Mouse (Mus musculus) thymus, adult 18-20 months (tissue): Measurements from ENCODE around the gene Fam210b.
A peak's percentile ranks its signal among the peaks of the same experiment; 100 is the strongest.
"Not testable (repeated sequence)": the region's sequence is repeated elsewhere in the genome, so short reads cannot be mapped to it uniquely, and the experiment has no call there.

ENCODE experiments used
- DNase-seq, 2 experiments: peaks; one replicate each; pipeline ENCODE4 v3.0.0; 2022; ENCODE audit warnings: mixed read lengths in 2 of 2

The Fam210b gene

DNA sequence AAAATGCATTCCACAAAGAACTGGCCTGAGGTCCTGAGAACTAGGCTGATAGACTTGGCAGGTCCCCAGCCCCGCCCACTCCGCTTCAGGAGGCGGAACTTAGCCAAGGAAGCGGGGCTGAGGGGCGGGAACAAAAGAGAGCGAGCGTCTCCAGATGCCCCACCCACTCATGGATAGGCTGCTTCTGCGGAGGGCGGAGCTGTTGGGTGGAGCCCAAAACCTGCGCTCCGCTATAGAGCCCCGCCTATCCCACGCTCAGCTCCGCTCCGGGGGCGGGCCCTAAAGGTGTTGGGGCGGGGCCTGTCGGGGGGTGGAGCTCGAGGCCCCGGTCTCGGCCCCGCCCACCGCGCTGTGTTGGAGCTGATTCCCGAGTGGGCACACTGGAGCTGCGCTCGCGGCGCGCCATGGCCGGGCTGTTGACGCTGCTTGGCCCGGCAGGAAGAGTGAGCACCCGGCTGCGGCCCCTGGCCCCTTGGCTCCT, at the start of gene Fam210b:
Gene Fam210b, plus strand, starts transcription at position 308 of the 481 bp plus-strand sequence.
- DNase-seq: peak; percentile 89 to 91

DNA sequence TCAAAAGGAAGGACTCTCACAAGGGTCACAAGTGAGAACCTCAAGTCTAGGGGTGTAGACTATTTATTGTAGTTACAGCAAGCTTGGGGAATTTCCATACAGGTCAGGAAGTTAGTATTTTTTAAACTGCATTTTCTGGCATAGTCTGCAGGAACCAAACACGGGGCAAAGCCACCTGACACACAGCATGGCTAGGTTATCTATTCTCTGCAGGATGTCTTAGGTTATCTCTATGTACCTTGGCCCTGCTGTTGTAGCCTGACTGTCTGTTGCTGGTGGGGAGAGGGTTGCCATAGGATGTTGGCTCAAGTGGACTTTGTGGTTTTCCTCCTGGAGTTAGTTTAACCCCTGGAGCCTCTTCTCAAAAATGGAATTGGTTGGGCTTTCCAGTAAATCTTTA, 47.3 kb upstream of the Fam210b start:
- DNase-seq: no peak

DNA sequence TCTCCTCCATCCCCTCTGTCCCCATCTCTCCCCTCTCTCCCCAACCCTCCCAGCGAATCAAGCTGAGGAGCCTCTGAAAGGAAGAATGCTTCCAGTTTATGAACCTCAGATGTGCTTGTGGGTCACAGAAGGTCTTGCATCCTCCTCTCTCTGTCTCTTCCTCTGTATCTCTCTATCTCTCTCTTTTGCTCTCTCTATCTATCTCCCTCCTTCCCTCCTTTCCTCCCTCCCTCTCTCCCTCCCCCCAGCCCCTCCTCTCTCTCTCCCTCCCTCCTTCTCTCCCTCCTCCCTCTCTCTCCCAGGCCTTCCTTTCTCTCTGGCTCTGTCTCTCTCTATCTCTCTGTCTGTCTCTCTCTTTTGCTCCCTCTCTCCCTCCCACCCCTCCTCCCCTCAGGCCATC, 46.8 kb upstream of the Fam210b start:
- no peak for DNase-seq

DNA sequence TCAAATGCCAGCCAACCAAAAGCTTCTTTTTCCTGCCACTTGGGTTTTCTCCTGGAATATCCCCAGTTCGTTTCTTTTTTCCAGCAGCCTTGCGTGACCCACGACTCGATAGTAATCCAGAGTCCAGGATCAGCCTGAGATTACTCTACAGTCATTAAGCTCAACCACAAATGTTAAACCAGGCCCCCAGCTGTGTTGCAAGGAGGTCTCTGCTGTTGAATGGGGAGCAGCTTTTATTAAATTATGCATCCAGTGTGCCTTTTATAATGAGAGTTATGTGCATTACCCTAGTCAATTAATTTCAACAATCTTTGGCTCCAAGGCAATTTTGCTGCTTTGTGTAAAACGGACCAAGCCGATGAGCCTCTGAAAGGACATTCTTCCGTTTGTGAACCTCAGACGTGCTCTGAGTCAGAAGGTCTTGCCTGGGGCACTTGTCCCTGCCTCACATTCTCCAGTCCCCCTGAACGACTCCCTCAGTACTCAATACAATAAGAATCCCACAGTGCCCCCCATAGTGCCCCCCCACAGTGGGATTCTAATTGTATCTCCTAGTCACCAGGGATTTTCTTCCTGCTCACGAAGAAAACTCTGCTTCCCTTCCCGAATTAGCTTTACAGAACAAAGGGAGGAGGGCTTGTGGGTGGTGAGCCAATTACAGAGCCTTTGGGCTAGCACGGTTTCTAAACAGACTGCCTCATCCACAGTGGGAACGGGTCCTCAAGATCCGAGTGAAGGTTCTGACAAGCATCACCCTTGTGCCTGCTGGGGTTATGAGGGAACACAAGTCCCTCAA, 46.0 kb upstream of the Fam210b start:
- no peak for DNase-seq

DNA sequence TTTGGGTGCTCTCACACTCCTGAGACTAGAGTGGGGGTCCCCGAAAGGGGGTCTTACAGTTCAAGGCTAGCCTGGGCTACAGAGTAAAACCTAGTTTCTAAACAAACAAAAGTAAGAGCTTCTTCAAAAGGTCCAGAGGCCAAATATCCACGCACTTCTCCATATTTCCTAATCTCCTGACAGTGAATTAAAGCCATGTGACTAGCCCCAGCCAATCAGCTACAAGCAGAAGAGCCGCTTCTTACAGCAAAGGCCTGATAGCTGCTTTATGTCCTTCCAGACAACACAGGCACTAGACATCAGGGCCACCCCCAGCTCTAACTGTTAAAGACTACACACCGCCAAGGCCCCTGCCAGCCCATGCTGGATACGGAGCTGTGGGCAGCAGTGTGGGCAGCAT, 43.0 kb upstream of the Fam210b start:
- DNase-seq: no peak

DNA sequence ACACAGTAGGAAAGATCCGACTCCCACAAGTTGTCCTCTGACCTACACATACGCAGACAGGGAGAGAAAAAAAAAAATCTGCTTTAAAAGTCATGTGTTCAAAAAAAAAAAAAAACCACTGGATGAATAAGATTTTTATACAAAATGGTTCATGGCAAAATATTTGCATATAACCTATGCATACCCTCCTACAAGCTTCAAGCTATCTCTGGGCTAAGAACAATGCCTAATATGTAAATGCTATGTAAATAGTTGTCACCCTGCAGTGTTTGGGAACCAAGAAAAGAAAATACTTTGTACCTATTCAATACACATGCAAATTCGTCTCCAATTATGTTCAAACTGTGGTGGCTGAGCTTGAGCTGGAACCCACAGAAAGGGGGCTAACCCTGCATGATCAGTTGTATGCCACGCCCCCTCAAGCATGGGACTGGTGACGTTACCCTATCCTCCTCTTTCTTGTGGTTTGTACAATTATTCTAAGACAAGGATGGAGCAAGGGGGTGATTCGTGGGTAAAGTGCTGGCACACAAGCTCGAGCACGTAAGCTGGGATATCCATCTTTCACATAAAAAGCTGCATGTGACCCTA, 41.2 kb upstream of the Fam210b start:
- DNase-seq: no peak

DNA sequence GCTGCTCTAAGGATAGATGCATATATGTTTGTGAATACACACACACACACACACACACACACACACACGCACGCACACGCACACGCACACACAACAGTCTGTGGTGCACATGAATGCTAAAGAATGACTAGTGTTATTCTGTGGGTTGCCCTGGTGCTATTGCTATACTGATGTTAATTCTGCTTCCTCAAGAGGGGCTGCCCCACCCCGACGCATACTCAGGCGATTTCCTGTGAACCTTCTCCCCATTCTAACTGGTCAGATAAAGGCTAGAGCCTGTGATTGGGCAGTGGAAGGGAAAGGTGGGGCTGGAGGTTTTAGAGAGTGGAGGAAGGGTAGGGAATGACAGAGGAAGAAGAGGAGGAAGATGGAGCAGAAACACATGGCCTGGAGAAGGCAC, 39.8 kb upstream of the Fam210b start:
- DNase-seq: not testable (repeated sequence)

DNA sequence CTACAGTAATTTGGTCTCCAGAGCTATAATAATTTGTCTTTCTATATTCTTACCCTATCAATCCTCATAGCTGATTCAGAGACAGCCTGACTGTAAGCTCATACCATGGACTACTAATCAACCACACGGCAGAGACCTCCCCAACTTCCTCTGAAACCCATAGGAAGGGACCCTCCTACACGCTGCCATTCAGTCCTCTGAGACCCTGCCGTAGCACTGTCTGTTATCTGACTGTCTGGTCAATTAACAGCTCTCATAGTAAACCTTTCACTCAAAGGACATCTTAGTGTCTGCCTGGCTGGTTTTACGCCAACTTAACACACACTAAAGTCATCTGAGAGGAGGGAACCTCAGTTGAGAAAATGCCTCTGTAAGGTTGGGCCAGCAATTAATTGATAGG, 38.8 kb upstream of the Fam210b start:
- DNase-seq: no peak

DNA sequence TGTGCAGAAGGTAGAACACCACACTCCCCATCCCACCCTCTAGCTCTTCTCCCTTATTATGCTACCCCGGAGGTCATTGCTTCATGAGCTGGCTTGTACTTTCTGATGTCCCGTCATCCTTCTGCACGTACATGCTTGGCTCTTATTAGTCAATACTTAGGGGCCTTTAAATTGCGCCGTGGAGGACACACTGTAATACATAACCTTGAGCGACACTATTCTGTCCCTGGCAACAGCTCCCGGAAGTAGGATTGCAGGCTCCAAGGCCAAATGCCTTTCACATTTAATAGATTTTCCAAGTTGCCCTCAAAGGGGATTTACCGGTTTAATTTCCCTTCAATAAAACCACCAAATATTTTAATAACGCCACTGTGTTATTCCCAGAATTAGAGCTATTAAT, 33.6 kb upstream of the Fam210b start:
- no peak for DNase-seq

DNA sequence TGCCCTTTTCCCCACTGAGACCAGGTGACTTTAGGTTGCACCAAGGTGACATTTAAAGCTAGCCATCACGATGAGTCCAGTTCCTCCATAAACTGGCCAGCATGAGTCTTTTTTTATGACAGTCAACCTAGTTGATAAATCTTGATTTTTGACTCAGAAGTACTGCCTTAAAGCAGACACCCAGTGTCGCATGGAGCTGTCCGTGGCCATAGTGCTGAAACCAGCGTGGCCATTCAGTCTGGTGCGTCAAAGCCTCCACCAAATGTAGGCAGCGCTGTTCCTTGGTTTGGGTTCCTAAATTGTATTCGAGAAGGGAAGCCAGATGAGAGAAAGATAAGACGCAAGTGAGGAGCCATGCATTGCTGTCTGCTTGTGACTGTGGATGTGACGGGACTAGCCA, 24.5 kb upstream of the Fam210b start:
- DNase-seq: no peak

DNA sequence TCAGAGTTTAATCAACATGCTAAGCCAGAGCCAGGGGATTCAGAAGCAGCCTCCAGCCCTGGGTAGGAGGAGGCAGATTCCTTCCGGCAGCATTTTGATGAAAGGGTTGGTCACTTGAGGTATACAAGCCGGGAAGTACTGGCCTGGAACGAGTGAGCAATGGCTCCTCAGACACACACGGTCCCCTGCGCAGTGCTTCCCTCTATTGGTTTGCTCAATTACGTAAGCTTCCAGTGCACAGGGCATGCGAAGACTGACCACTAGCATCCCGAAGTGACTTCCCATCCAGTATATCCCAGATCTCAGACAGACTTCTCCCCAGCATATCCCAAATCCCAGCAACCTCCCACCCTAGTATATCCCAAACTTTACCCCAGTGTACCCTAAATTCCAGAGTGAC, 17.1 kb upstream of the Fam210b start:
- no peak for DNase-seq

DNA sequence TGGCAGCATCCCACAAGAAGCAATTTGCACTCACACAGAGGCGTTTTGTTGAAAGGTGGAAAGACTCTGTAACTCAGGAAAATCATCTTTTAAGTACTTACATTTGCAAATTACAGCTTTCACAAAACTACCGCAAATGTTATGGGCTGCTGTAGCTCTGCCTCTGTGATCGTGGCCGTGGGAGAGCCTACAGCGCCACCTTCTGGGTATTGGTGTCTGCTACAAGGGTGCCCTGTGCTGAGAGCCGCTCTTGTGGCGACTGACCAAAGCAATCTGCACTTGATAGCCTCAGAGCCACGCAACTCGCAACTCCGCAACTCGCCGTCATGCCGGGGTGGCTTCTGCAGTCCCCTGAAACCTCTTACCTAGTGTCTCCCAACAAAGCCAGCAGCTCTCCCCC, 16.2 kb upstream of the Fam210b start:
- DNase-seq: no peak

DNA sequence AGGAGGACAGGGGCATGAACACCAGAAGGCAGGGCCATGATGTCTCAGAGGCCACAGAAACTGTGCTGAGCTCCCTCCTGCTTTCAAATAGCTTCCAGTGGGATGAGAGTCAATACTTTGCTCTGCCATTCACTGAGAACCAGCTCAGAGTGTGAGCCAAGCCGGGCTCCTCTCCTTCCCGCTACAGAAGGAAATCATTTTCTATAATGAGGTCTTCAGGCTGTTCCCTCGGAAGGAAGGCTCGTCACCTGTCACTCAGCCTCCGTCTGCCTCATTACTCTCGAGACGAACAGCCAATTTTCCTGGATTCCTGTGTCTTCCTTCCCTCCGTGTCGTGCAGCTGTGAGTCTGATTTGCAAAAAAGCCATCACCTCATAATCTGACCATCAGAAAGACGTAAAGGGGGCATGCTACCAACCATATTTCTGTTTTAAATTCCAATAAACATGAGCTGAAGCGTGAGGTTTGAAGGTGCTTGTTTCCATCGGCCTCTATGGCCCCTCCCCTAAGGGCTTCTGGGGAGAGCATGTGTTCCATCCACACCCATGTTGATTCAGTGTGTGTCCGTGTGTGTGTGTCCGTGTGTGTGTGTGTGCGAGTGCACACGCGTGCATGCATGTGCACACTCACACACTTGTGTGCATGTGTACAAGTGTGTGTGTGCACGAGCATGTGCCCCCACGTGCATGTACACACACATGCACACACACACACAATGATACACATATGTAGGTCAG, 7.0 kb upstream of the Fam210b start:
- DNase-seq: no peak

DNA sequence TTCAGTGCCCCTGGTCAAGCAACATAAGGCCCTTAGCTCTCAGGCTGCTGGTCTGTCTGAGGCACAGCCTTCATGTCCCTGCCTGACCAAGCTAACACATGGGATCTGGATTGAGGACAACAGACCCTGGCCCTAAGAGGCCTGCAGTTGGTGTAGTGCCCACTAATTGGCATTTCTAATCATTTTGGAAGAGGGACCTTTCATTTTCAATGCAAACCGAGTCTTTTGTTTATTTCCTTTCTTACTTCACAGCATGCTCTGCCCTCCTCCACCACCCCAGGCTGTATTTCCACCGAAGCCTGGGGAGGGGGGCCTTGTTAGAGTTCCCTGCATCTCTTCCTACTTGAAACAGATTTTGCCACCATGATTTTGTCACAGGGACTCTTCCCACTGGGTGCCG, 4.4 kb upstream of the Fam210b start:
- DNase-seq: no peak

DNA sequence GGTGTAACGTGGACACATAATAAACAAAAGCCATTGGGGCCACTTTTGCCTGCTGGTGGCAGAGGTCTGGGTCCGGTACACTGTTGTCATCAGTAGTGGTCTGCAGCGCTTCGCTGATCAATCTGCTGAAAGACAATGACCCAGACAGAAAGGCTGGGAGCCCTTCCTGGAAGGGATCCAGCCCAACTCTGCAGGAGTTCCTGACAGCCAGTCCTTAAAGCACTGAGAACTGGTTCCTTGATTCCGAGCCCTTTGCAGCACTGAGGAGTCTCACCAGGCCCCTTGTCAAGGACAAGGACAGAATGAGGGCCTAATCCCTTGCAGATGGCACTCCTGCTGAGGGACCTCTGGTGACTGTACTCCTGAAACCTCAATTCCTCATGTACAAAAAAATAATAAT, 3.8 kb upstream of the Fam210b start:
- no peak for DNase-seq

DNA sequence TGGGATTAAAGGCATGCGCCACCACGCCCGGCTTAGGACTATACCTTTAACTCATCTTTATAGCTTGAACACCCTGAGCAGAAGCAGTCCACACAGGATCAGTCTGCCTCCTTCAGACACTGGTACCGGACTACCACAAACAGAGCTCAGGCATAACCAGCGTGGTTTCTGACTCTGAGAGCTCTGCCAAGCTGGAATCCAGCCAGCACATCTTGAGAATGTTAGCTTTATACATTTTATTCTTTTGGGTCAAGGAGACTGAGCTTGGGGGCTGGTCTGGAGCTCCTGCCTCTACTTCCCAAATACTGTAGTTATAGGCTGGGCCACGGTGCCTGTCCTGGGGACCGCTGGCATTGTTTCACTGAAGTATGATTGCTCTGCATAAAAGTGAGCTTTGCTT, 1.6 kb upstream of the Fam210b start:
- no peak for DNase-seq

DNA sequence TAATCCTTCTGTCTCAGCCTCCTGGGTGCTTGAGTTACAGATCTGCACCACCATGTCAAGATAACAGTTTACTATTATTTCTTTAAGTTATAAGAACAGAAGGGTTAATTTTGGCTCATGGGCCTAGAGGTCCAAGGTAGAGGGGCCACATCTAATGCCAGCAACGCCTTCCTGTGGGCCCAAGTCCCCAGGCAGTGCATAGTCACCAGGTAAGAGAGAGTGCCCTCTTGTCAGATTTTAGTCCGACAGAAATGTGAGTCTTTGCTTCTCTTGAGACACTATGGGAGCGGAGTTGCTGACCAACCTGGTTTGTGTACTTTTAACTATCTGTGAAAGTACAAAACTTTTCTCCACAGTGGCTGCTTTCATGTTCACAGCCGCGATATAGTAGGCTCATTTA, 696 bp upstream of the Fam210b start:
- DNase-seq: no peak

DNA sequence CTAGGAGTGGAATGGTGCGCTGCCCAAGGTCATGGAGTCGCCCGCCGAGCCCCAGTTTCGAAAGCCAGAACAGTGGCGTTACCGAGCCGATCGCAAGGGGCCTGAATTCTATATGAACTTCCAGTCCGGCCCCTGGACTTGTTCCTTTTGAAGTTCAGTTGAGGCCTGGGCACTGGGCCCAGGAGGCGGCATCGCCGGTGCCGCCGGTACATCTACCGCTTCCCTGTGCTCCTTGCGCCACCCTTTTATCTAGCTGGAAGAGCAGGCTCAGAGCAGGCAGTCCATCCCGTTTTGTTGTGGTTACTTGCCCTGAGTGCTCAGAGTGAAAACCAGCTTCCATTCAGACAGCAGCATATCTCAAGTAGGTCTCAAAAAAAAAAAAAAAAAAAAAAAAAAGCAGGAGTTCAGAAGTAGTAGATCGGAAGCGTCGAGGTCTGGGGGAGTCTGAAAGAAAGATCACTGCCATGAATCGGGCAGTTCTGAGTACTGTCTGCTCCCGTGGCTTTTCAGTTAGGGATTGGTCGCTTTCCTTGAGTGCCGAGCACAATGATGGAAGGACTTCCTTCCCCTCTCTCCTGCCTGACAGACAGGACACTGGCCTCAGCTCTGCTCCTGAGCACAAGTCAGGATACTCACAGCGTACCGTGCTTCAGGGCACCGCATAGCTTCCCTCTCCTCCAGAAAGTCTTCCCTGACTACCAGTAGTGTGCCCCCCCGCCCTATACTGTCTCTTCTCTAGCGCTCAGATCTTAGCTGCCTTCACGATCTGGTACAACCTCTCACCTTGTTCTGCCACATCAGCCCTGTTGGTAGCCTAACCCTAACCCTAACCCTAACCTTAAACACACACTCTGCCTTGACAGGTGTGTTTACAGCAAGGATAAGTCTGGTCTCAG, 917 bp downstream of the Fam210b start:
- no peak for DNase-seq

DNA sequence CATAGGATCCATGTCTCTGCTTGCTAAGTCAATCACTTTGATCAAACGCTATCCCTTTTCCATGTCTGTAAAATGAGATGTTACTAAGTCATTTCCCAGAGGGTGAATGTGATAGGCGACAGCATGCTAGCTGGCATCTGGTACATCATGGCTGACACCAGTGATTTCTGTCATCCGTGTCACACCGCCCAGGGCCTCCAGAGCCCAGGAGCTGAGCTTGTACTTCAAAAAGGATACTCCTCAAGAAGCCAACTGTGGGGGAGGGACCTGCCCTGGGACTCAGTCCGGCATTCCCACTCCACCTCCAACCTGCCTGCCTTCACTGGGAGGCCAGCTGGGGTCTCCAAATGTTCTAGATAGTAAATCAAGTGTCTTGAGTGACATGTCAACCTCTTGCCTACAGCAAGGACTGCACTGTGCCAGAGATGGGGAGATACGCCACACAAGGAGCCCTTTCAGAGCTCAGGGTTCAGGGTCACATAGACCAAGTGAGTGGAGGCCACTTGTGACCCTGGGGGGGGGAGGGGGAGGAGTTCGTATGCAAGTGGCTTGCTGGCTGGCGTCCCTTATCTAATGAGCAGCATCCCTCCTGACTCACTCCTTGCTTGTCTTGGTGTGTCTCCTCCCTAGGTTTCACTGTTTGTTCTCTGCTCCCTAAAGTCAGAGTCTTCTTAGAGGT, 1.7 kb downstream of the Fam210b start:
- no peak for DNase-seq

DNA sequence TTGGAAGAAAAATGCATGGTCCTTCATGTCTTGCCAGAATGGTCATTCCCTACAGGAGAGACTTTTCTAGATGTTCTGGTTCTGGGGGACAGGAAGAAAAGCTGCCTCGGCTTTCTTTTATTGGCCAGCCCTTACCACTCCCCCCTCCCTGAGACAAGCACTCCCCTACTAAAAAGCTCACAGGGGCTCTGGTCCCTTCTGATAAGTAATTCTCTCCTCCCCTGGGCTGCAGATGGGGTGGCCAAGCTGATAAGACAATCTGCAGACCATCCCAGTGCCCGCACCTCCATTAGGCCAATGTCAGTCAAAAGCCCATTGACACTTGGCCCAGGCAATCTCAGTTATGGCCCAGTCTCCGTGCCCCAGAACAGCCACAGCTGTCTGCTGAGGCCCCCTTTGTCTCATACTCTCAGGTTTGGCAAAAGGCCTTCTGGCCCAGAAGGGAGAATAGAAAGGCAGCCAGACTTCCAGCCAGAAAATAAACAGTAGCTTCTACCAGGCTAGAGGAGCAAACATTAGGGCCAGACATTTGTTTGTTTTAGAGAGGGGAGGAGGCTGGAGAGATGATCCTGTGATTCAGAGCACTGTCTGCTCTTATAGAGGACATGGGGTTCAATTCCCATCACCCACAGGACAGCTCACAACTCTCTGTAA, 3.1 kb downstream of the Fam210b start:
- DNase-seq: no peak

DNA sequence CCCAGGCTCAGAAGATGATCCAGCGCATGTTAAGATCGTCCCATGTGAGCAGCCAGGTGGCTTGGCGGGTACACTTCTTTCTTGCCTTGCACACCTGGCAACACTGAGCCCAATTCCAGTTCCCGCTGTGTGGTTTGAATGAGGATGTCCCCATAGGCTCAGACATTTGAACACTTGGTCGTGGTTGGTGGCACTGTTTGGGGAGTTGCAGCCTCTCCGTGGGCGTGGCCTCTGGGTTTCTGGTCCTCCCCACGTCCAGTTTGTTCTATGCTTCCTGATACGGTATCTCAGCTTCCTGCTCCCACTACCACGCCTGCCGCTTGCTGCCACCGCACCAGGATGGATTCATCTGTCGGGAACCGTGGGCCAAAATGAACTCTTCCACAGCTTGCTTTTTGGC, 4.4 kb downstream of the Fam210b start:
- no peak for DNase-seq

DNA sequence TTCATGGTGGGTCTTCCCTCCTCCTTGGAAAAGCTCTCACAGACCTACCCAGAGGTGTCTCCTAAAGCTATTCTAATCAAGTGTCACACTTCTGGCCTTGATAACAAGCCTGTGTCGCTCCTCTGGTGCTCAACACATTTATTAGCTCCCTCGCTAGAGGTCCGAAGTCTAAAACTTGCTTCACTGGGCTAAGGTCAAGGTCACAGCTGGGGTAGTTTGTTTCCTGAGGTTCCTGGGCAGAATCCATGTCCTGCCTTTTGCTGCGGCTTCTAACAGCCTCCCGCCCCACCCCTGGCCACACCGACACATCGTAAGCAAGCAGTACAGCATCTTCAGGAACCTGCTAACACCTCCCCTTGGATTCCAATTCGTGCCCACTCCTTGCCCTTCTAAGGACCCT, 5.4 kb downstream of the Fam210b start:
- DNase-seq: no peak
